Mouse (Mus musculus): Measurements from ENCODE around the gene Tstd3.

- TF ChIP-seq EP300 (IDR thresholded peaks at IDR 0.05; ENCODE audit: low read depth), result no peak
- TF ChIP-seq CTCF (IDR thresholded peaks at IDR 0.05; ENCODE audit: low read depth), result peak; percentile 36; the same call in 1 of the 2 replicates
These were observed 27.8 kb downstream of the Tstd3 start for GRCm38 (mm10) chr4:21739169-21739568.
